Mouse (Mus musculus): ENCODE results near the gene Fgfr2. TPM values are rescaled to one million over a fixed set of nuclear protein-coding genes. Genes with fewer than 3 reads are reported as not detected.

The Fgfr2 gene
- polyA plus RNA-seq, 1 experiment, result 114 TPM

DNA sequence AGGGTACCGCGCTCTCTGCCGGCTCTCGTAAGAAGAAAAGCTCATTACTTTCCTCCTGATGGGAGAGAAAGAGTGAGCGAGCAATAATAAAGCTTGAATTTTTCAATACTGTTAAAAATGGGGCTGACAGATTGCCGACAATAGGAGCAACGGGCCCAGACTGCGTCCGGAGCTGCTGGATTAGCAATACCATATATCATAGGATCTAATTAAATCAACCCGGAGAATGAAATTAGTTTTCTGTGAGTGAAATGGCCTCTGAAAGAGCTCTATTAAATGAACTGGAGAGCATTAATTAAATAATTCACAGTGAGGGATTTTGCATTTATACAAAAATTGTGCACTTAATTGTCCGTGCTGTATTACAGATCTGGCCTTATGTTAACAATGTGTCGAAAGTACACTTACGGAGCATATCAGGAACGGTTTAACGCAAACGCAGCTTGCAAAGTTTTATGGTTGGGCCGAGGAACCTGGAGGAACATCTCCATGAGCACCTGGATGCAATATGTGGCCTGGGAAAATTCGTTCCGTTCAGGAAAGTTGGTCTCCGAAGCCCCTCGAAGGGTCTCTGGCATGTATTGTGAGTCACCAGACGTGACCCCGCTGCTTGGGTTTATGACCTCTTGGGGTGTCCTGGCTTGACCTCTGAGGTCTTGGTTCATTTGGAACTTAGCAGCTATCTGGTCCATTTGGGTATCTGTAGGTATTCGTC lies 1344.7 kb downstream of the Fgfr2 start:
- no peak for TF ChIP-seq CTCF (IDR thresholded peaks at IDR 0.05; ENCODE audit: insufficient read depth, low read length)
- no peak for TF ChIP-seq POLR2A (IDR thresholded peaks at IDR 0.05; ENCODE audit: borderline replicate concordance, extremely low read depth, low read depth, low read length)
- no peak for DNase-seq
- 88% methylated on average over 24 of the region's 24 CpGs for WGBS
- no peak overlapping the region for H3K4me3 ChIP-seq (replicated peaks; ENCODE audit: extremely low read depth, low read depth, low read length)
- H3K4me1 ChIP-seq (ENCODE audit: control insufficient read depth, insufficient read depth, low read length), result no peaks in the 10 kb centered on the region

DNA sequence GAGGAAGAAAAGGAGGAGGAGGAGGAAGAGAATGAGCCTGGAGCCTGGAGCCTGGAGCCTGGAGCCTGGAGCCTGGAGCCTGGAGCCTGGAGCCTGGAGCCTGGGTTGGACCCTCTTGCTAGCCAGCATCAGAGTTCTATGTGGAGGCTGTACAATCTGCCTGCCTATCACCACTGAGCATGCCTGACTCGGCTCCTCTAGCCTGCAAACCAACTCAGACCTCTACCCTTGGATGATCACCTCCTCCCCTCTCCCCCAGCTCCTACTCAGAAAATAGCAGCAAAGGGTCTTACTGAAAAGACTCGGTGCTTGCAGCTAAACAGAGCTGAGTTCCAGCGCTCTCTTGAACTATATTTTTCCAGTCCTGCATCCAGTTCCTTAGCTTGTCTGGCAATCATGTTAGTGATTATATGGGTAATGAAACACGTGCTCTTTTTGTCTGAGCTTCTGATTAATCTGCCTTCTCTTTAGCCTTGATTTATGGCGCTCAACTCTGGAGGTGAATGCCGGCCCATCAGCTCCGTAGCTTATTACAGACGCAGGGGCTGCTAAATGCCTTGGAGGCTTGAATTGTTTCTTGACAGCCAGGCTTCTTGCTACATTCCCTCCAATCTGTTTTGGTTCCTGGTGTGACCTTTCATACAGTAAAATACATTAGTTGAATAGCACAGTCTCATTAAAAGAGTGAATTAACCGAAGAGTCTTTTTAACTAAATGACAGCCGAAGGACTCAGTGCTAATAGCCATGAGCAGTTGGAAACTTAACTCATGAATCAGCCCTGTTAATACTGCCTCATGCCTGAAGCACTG lies 1345.5 kb downstream of the Fgfr2 start:
- DNase-seq, result no peak
- no peak for TF ChIP-seq POLR2A (IDR thresholded peaks at IDR 0.05; ENCODE audit: borderline replicate concordance, extremely low read depth, low read depth, low read length)
- TF ChIP-seq CTCF (IDR thresholded peaks at IDR 0.05; ENCODE audit: insufficient read depth, low read length), result no peak
- 63% methylated on average over 10 of the region's 10 CpGs for WGBS
- Histone ChIP-seq H3K4me3 (replicated peaks; ENCODE audit: extremely low read depth, low read depth, low read length) (no peak overlapping the region), H3K4me1 (ENCODE audit: control insufficient read depth, insufficient read depth, low read length) (no peaks in the 10 kb centered on the region)

DNA sequence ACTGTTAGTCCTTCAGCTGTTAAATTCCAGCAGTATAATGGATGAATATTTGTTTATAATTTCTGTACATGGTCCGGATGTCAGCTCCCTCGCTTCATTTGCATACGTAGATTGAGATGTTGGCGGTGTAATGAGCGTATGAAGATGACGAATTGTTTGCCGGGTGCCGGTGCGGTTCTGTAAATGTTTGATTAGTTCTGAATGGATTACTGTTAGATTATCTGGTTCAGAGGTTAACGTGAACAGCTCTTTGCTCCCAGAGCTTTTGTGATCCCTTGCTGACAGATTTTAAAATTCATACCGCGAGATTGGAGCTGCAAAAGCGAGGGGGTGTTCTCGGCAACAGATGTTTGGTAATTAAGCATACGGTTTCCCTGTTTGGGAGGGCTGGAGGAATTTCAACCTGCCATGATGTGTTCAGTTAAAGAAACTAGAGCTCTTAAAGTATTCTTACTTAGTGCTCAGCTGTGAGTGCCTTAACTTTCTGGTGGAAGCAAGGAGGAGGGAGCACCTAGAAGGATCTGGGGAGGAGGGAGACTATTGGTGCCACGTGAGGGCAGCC lies 1346.9 kb downstream of the Fgfr2 start:
- TF ChIP-seq POLR2A (IDR thresholded peaks at IDR 0.05; ENCODE audit: borderline replicate concordance, extremely low read depth, low read depth, low read length), result no peak
- DNase-seq, result no peak
- no peak overlapping the region for H3K4me3 ChIP-seq (replicated peaks; ENCODE audit: extremely low read depth, low read depth, low read length)
- no peaks in the 10 kb centered on the region for H3K4me1 ChIP-seq (ENCODE audit: control insufficient read depth, insufficient read depth, low read length)
- 58% methylated on average over 16 of the region's 16 CpGs for WGBS

DNA sequence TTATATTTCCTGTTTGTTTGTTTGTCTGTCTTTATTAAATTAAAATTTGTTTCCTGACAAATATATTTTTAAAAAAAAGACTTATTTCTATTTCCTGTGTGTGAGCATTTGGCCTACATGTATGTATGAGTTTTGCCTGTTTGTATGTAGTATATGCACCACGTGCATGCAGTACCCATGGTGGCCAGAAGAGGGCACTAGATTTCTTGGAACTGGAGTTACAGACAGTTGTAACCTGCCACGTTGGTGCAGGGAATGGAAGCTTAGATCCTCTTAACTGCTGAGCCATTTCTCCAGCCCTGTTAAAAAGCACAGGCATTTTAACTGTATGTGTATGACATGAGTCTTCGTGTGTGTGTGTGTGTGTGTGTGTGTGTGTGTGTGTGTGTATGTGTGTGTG lies 1365.2 kb downstream of the Fgfr2 start:
- WGBS, result 87% methylated on average over 3 of the region's 3 CpGs

DNA sequence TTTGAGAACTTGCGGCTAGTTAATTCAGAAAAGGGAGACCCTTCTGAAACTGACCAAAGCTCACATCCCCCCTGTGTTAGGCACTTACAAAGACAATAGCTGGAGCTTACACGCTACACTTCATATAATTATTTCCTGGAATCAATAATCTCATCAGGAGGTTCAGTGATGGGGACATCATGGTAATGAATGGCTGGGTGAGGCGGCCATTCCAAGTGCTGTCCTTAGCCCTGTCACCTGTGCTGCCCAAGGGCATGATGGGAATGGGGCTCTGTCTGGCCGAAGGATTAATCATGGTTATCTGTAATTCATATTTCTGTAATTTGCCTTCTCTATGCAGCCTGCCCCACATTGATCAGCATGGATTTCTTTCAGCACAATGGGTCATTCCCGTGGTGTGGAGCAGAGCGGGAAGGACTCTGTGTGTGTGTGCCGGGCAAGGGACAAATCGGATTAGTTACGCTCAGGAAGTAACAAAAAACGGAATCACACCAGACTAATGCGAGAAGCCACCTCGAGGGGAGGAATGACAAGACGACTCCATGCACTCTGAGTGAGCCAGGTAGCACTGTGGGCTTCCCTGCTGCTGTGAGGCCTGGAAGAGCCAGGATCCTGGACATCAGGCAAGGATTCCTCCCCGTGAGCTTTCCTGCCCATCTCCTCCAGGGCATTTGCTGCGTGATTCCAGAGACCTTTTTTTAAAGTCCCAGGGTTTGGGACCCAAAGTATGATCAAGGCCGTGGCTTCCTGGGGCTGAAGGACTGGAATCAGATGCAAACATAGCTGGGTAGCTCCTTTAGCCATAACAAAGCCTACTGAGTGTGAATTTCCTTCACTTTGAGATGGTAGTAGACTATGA lies 1375.8 kb downstream of the Fgfr2 start:
- TF ChIP-seq CTCF (IDR thresholded peaks at IDR 0.05; ENCODE audit: insufficient read depth, low read length), result no peak
- no peak for TF ChIP-seq POLR2A (IDR thresholded peaks at IDR 0.05; ENCODE audit: borderline replicate concordance, extremely low read depth, low read depth, low read length)
- no peak for DNase-seq
- WGBS, result 67% methylated on average over 16 of the region's 16 CpGs
- H3K4me3 ChIP-seq (replicated peaks; ENCODE audit: extremely low read depth, low read depth, low read length), result no peak overlapping the region
- no peaks in the 10 kb centered on the region for H3K4me1 ChIP-seq (ENCODE audit: control insufficient read depth, insufficient read depth, low read length)

More for the DNA sequence above, 1365.2 kb downstream of the Fgfr2 start:
- no peak for DNase-seq
- no peak overlapping the region for H3K4me3 ChIP-seq (replicated peaks; ENCODE audit: extremely low read depth, low read depth, low read length)
- TF ChIP-seq POLR2A (IDR thresholded peaks at IDR 0.05; ENCODE audit: borderline replicate concordance, extremely low read depth, low read depth, low read length), result no peak
- TF ChIP-seq CTCF (IDR thresholded peaks at IDR 0.05; ENCODE audit: insufficient read depth, low read length), result no peak
- no peaks in the 10 kb centered on the region for H3K4me1 ChIP-seq (ENCODE audit: control insufficient read depth, insufficient read depth, low read length)

DNA sequence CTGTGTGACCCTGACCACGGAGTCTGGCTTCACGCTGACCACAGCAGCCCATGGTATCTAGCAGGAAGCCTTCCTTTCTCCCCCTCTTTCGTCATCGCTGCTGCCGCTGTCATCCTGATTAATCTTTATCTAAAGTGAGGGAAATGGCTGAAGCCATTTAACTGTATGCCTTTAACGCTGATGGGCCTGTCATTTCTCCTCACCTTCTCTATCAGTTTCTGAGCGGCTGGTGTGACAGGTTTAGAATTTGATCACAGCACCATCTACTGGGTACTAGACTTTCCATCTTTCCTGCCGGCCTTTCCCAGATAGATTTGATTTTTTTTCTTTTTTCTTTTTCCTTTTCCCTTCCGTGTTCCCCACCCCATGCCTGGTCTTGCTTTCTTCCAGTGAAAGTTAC lies 1376.4 kb downstream of the Fgfr2 start:
- TF ChIP-seq POLR2A (IDR thresholded peaks at IDR 0.05; ENCODE audit: borderline replicate concordance, extremely low read depth, low read depth, low read length) (no peak), CTCF (IDR thresholded peaks at IDR 0.05; ENCODE audit: insufficient read depth, low read length) (no peak)
- 12% methylated on average over 9 of the region's 9 CpGs for WGBS

DNA sequence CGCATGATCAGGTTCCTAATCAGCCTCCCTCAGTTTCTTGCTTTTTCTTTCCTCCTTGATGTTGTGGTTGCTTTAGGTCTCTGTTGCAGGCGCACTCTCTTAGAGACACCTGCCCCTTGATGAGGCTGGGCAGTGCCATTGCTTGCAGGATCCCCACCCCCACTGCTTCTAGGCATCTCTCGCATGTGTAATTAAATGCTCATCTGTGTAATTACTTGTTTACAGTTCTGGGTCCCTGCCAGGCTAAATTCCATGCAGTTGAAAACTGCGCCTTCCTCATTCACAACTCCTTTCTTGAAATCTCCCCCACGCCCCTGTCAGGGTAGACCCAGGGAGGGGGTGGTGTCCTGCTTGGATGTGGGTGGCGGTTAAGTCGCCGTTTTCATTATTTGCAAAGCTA lies 1380.0 kb downstream of the Fgfr2 start:
- TF ChIP-seq CTCF (IDR thresholded peaks at IDR 0.05; ENCODE audit: insufficient read depth, low read length) (no peak), POLR2A (IDR thresholded peaks at IDR 0.05; ENCODE audit: borderline replicate concordance, extremely low read depth, low read depth, low read length) (no peak)
- H3K4me3 ChIP-seq (replicated peaks; ENCODE audit: extremely low read depth, low read depth, low read length), result no peak overlapping the region
- H3K4me1 ChIP-seq (ENCODE audit: control insufficient read depth, insufficient read depth, low read length), result no peaks in the 10 kb centered on the region
- 65% methylated on average over 8 of the region's 8 CpGs for WGBS
- DNase-seq, result no peak

More for the DNA sequence above, 1376.4 kb downstream of the Fgfr2 start:
- Histone ChIP-seq H3K4me3 (replicated peaks; ENCODE audit: extremely low read depth, low read depth, low read length) (no peak overlapping the region), H3K4me1 (ENCODE audit: control insufficient read depth, insufficient read depth, low read length) (no peaks in the 10 kb centered on the region)
- no peak for DNase-seq

DNA sequence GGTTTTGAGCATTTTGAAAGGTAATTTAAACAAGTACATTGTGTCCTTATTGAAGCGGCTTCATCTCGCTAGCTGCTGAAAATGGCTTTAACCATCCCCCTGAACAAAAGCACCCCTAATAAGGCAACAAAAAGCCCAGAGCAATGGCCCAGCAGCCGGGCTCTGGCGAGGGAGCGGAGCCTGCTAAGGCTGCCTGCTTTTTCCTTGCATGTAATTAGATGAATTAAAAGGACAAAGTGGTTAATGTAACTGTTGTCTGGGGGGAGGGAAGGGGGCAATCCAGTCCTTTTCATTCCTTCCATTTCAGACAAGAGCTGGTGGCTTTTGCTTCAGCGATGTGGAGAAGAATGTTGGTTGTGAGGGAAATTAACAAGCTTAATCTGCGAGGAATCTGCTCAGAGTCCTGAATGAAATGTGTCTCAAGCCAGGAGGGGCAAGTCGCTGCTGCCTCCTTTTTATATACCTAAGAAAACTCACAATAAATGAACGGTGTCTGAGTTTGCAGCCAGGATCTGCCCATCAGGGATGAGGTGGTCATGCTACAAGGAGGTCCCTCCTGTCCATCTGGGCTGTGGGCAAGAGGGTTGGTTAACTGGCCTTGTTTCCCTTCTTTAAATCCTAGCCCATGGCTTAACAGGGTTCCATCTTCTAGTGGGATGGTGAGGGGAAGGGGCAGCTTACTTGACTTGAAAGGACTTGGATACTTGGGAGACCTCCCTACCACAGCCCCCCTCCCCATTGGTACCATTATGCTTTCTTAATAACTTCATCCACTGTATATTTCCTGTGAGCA lies 1400.2 kb downstream of the Fgfr2 start:
- TF ChIP-seq CTCF (IDR thresholded peaks at IDR 0.05; ENCODE audit: insufficient read depth, low read length) (no peak), POLR2A (IDR thresholded peaks at IDR 0.05; ENCODE audit: borderline replicate concordance, extremely low read depth, low read depth, low read length) (no peak)
- no peak for DNase-seq
- WGBS, result 55% methylated on average over 9 of the region's 9 CpGs

More for the DNA sequence above, 1400.2 kb downstream of the Fgfr2 start:
- no peak overlapping the region for H3K4me3 ChIP-seq (replicated peaks; ENCODE audit: extremely low read depth, low read depth, low read length)
- H3K4me1 ChIP-seq (ENCODE audit: control insufficient read depth, insufficient read depth, low read length), result no peaks in the 10 kb centered on the region
